ENCODE assay signal across 17 mouse cellular contexts in the genomic region with DNA sequence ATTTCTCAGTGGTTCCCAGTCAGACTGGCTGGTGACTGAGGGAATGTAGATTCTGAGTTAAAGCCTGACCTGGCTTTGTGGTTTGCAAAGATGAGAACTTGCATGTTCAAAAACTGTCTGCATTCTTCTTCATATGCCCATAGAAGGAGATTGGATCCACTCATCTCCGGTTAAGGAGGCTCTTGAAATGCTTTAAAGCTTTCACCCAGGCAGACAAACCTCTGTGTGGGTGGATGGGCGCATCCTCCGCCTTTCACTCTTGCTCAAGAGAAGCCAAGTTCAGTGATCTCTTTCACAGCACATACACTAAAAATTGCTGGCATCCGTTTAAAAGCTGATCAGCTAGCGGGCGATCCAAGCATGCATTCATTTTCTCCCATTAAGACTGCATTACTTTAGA.
A peak's percentile ranks its signal among the peaks of the same experiment; 100 is the strongest.
DNase-seq lines count a peak whose midpoint lies in the region; ATAC-seq and TF ChIP-seq lines count a peak whose summit lies in the region.
"Had no signal": no experiment of that assay in that cellular context is flagged by ENCODE, and none has a peak within 500 bp of the region (broad histone marks: within the 10 kb centered on the region; RNA-seq: fewer than 3 reads in every experiment).

No protein-coding gene starts in this region.

- peak overlapping the region; percentile 62 for H3K4me2 ChIP-seq in myocyte (ENCODE audit: low read depth)
- no peak overlapping the region for H3K4me2 ChIP-seq in forebrain, embryonic 11.5 days (ENCODE audit: low read depth, low read length, severe bottlenecking)
- no peak overlapping the region for H3K4me2 ChIP-seq in hindbrain, embryonic 13.5 days
- H3K4me2 ChIP-seq: forebrain, embryonic 13.5 days; hindbrain, embryonic 15.5 days; midbrain, embryonic 13.5 days had no signal

- no peaks in the 10 kb centered on the region for H3K4me1 ChIP-seq in kidney, adult 2 months (ENCODE audit: control insufficient read depth, insufficient read depth, low read length)
- H3K4me1 ChIP-seq in forebrain, embryonic 11.5 days (replicated peaks; ENCODE audit: control insufficient read depth, insufficient read depth, low read length) = no peaks in the 10 kb centered on the region
- H3K4me1 ChIP-seq in hindbrain, embryonic 13.5 days (replicated peaks) = no peaks in the 10 kb centered on the region
- H3K4me1 ChIP-seq: forebrain, embryonic 13.5 days; hindbrain, embryonic 15.5 days; midbrain, embryonic 13.5 days had no signal

- H3K9me3 ChIP-seq in forebrain, embryonic 11.5 days (ENCODE audit: control insufficient read depth, low read length) = no peaks in the 10 kb centered on the region
- H3K9me3 ChIP-seq in hindbrain, embryonic 13.5 days = no peaks in the 10 kb centered on the region
- H3K9me3 ChIP-seq: forebrain, embryonic 13.5 days; hindbrain, embryonic 15.5 days; midbrain, embryonic 13.5 days had no signal

- DNase-seq in kidney, postnatal 4 days = peak; percentile 17 to 33
- DNase-seq in kidney, adult 2 months = no peak
- DNase-seq in 3T3-L1 (ENCODE audit: low read depth, low spot score) (peak; percentile 73), NIH3T3 (ENCODE audit: low read depth) (peak; percentile 49)
- no peak for DNase-seq in forebrain, embryonic 11.5 days (ENCODE audit: low spot score)
- no peak for DNase-seq in adrenal gland, postnatal 4 days (ENCODE audit: low spot score in 2 of 2)
- DNase-seq: cerebellum, adult 11 months; heart, adult 2 months; heart, postnatal 10 days; kidney, adult 18-20 months had no signal

- TF ChIP-seq POLR2A in kidney, adult 2 months (IDR thresholded peaks at IDR 0.05; ENCODE audit: low read depth, low read length) = no peak
- no peak for TF ChIP-seq POLR2A in myocyte (IDR thresholded peaks at IDR 0.05; ENCODE audit: insufficient read length, low read depth)

- H3ac ChIP-seq in myocyte (ENCODE audit: control insufficient read depth, insufficient read length) = no peak overlapping the region

- TF ChIP-seq CTCF in kidney, adult 2 months (conservative IDR thresholded peaks at IDR 0.05; ENCODE audit: insufficient read depth, insufficient read length, low read depth, low read length) = no peak

- H3K27me3 ChIP-seq in kidney, adult 2 months (replicated peaks; ENCODE audit: control insufficient read depth, insufficient read depth, low read length) = no peaks in the 10 kb centered on the region
- H3K27me3 ChIP-seq in myocyte (ENCODE audit: control insufficient read depth, insufficient read depth, insufficient read length) = no peaks in the 10 kb centered on the region
- H3K27me3 ChIP-seq in forebrain, embryonic 11.5 days (ENCODE audit: control insufficient read depth, insufficient read depth, low read length) = peaks cover 7% of the 10 kb centered on the region; the same call in 1 of the 2 replicates
- peaks cover 14% of the 10 kb centered on the region; the same call in 1 of the 2 replicates for H3K27me3 ChIP-seq in hindbrain, embryonic 13.5 days
- H3K27me3 ChIP-seq: forebrain, embryonic 13.5 days had no signal

- ATAC-seq in forebrain, embryonic 11.5 days (replicated peaks; ENCODE audit: low FRiP score) = no peak
- ATAC-seq in hindbrain, embryonic 13.5 days (ENCODE audit: low FRiP score) = no peak
- ATAC-seq: forebrain, embryonic 13.5 days; midbrain, embryonic 13.5 days had no signal

- H3K9ac ChIP-seq in forebrain, embryonic 11.5 days (ENCODE audit: low read length) = no peak overlapping the region
- no peak overlapping the region for H3K9ac ChIP-seq in hindbrain, embryonic 13.5 days
- H3K9ac ChIP-seq: forebrain, embryonic 13.5 days; hindbrain, embryonic 15.5 days; midbrain, embryonic 13.5 days had no signal

- no peak overlapping the region for H3K4me3 ChIP-seq in kidney, adult 2 months (ENCODE audit: insufficient read depth, low read depth, low read length)
- no peak overlapping the region for H3K4me3 ChIP-seq in myocyte
- H3K4me3 ChIP-seq in forebrain, embryonic 11.5 days (ENCODE audit: low read depth, low read length) = no peak overlapping the region
- H3K4me3 ChIP-seq in hindbrain, embryonic 13.5 days = no peak overlapping the region
- H3K4me3 ChIP-seq: forebrain, embryonic 13.5 days; heart, adult 2 months; hindbrain, embryonic 15.5 days; layer of hippocampus, adult 2 months; midbrain, embryonic 13.5 days had no signal

- H3K27ac ChIP-seq in kidney, adult 2 months (ENCODE audit: insufficient read depth, low read depth, low read length) = no peak overlapping the region
- H3K27ac ChIP-seq in forebrain, embryonic 11.5 days (ENCODE audit: low read depth, low read length) = no peak overlapping the region
- H3K27ac ChIP-seq in hindbrain, embryonic 13.5 days = no peak overlapping the region
- H3K27ac ChIP-seq: forebrain, embryonic 13.5 days; heart, adult 2 months; hindbrain, embryonic 15.5 days; layer of hippocampus, adult 2 months; macrophage; midbrain, embryonic 13.5 days had no signal

- H3K36me3 ChIP-seq in kidney, adult 2 months (ENCODE audit: control insufficient read depth, insufficient read depth, low read length) = no peaks in the 10 kb centered on the region
- H3K36me3 ChIP-seq in myocyte (ENCODE audit: control insufficient read depth, insufficient read depth) = no peaks in the 10 kb centered on the region
- H3K36me3 ChIP-seq in forebrain, embryonic 11.5 days (ENCODE audit: control insufficient read depth, insufficient read depth, low read length) = no peaks in the 10 kb centered on the region
- no peaks in the 10 kb centered on the region for H3K36me3 ChIP-seq in hindbrain, embryonic 13.5 days
- H3K36me3 ChIP-seq: hindbrain, embryonic 15.5 days; midbrain, embryonic 13.5 days had no signal

- H3K79me2 ChIP-seq in myocyte (ENCODE audit: control insufficient read depth, insufficient read depth) = peaks cover 7% of the 10 kb centered on the region

- 76% methylated on average over 6 of the region's 6 CpGs for WGBS in kidney, adult 2 months
- 90% methylated on average over 6 of the region's 6 CpGs for WGBS in forebrain, embryonic 11.5 days
- 86% methylated on average over 6 of the region's 6 CpGs for WGBS in hindbrain, embryonic 13.5 days

TF ChIP-seq in myocyte, 11 proteins besides CTCF, POLR2A, EP300 and RAD21:
- no peak for TF ChIP-seq REST (IDR thresholded peaks at IDR 0.05; ENCODE audit: insufficient read depth, insufficient read length)
- TF ChIP-seq POLR2AphosphoS2 (IDR thresholded peaks at IDR 0.05; ENCODE audit: insufficient read length, low read depth) = no peak
- no peak for TF ChIP-seq TCF3 (IDR thresholded peaks at IDR 0.05; ENCODE audit: insufficient read length, low read depth)
- TF ChIP-seq SRF (IDR thresholded peaks at IDR 0.05; ENCODE audit: control insufficient read depth, insufficient read length, low read depth) = peak; percentile 32
- TF ChIP-seq MYOD1 (IDR thresholded peaks at IDR 0.05; ENCODE audit: control insufficient read depth in 1 of 3, insufficient read length in 2 of 3, low read depth in 2 of 3) = no peak
- peak; percentile 71 for TF ChIP-seq CEBPB (IDR thresholded peaks at IDR 0.05; ENCODE audit: insufficient read depth, poor library complexity, severe bottlenecking)

Comparison
In these comparisons a context has a peak if more than half of its experiments do, and no peak if none do; other contexts are left out.
1. DNase-seq: peak in kidney, postnatal 4 days (2 of 2), 3T3-L1 (single experiment) and NIH3T3 (single experiment); none in kidney, adult 2 months (single experiment), forebrain, embryonic 11.5 days (single experiment) and adrenal gland, postnatal 4 days (0 of 2).